Mouse (Mus musculus) liver, embryonic 13.5 days (tissue): ENCODE results near the gene Atg7. TPM values are rescaled to one million over a fixed set of nuclear protein-coding genes. Genes with fewer than 3 reads are reported as not detected.
A peak's percentile ranks its signal among the peaks of the same experiment; 100 is the strongest.

Experiments used
- ATAC-seq: fragments of 200-750 bp; cut with Nextera tagmentation; 2 replicates; pipeline ENCODE4 v1.8.0; 2017; ENCODE audit warnings: low read depth, mild to moderate bottlenecking, moderate number of reproducible peaks, moderate library complexity
- DNase-seq: peaks from one replicate; pipeline ENCODE4 v3.0.0; 2022
- H3K27ac ChIP-seq: fragments of 300-500 bp; sonication (generic); 2 replicates; pipeline ENCODE4 v1.5.1; 2015; ENCODE audit warnings: moderate library complexity, mild to moderate bottlenecking, inconsistent platforms
- H3K27me3 ChIP-seq: fragments of 300-500 bp; sonication (generic); 2 replicates; pipeline ENCODE4 v1.6.1; 2015; ENCODE audit warnings: mild to moderate bottlenecking, inconsistent platforms
- H3K36me3 ChIP-seq: fragments of 300-500 bp; sonication (generic); 2 replicates; pipeline ENCODE4 v1.6.1; 2015; ENCODE audit warnings: mild to moderate bottlenecking, inconsistent platforms
- H3K4me1 ChIP-seq: fragments of 300-500 bp; sonication (generic); replicated peaks from 2 replicates; pipeline ENCODE4 v1.6.1; 2015; ENCODE audit warnings: inconsistent platforms
- H3K4me2 ChIP-seq: fragments of 300-500 bp; sonication (generic); 2 replicates; pipeline ENCODE4 v1.6.1; 2015; ENCODE audit warnings: inconsistent platforms, mild to moderate bottlenecking, moderate library complexity
- H3K4me3 ChIP-seq: fragments of 300-500 bp; sonication (generic); replicated peaks from 2 replicates; pipeline ENCODE4 v1.5.1; 2015; ENCODE audit warnings: mild to moderate bottlenecking, inconsistent platforms
- H3K9ac ChIP-seq: fragments of 300-500 bp; sonication (generic); 2 replicates; pipeline ENCODE4 v1.6.1; 2015; ENCODE audit warnings: mild to moderate bottlenecking, inconsistent platforms
- H3K9me3 ChIP-seq: fragments of 300-500 bp; sonication (generic); replicated peaks from 2 replicates; pipeline ENCODE4 v1.6.1; 2016; ENCODE audit warnings: inconsistent platforms
- WGBS: fragments of 180-500 bp; shearing (Covaris S2); methylation state at CpG from one replicate; pipeline ENCODE4 v1.1.7; 2015; ENCODE audit not compliant: insufficient replicate concordance; 5-methylcytosine and 5-hydroxymethylcytosine counted together
- polyA plus RNA-seq: library from polyadenylated mRNA; unstranded; fragments of >200 nt; fragmentation: Nextera tagmentation; extraction: Ambion mirVana; gene quantifications from 2 replicates; pipeline ENCODE4 v1.2.1, GENCODE M21; 2015

Gene Atg7
- polyA plus RNA-seq, 1 experiment from 2014 or later = 12.5 TPM

DNA sequence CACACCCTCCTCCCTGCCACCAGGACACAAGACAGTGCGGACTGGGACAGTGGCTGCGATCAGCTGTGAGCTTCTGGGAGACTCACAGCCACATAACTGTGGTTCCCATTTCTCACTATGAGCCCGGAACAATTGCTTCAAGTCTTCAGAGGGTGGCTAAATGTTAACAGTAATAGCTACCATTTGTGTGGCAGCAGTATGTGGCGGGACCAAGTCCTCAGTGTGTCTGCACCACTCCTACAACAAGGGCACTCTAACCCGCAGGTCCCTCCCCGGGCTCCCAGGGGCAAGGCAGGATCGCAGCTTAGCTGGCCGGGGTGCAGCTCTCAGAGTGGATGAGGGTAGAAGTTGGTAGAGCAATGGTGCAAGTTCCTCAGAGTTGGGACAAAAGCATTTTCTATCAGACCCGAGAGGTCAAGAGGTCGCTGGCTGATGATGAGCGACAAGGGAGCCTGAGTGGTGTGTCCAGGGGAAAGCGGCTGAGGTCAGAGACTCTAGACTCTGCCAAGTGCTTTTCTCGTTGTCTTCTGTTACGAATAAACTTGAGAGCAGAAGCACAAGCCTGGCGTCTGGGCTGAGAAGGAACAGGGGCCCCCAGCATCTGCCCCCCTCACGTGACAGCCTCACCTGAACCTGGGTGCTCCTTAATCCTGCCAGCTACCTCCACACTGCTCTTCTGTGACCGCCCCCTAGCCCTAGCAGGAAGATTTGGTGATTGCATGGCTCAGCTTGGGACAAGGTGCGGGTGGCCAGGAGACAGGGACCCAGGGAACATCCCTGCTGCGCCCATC, 231.4 kb downstream of the Atg7 start:
- ATAC-seq (peak; percentile 58), DNase-seq (peak; percentile 26)
- Histone ChIP-seq H3K36me3 (peaks cover 7% of the 10 kb centered on the region; the same call in 1 of the 2 replicates), H3K4me1 (peaks cover 82% of the 10 kb centered on the region), H3K4me2 (peak overlapping the region; percentile 85), H3K27me3 (no peaks in the 10 kb centered on the region), H3K27ac (peak overlapping the region; percentile 90), H3K4me3 (peak overlapping the region; percentile 64), H3K9ac (peak overlapping the region; percentile 77), H3K9me3 (no peaks in the 10 kb centered on the region)
- WGBS = 10% methylated on average over 19 of the region's 19 CpGs

DNA sequence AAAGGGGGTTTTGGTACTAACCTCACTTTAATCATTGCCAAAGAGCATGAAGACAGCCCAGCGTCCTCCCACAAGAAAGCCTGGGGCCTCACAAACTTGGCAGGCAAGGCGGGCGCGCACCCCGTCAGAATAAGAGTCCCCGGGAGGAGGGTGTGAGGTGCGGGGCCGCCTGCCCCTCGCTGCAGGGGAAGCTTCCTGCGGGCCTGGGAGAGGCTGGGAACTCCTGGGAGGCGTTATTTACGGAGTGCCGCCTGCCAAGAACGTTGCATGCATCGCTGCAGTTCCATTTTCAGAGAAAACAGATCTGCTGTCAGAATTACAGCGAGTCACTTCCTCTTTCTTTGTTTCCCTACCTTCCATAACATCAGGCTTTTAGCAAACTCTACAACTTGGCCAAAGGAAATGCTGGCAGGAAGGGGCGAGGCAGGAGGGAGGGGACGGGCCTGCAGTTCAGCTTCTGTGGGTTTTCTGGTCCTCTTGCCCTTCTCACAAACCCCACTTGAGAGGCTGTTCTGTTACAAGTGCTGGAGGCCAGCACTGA, 232.2 kb downstream of the Atg7 start:
- peak; percentile 78 for DNase-seq
- peak overlapping the region; percentile 85 for H3K4me2 ChIP-seq
- H3K9ac ChIP-seq = peak overlapping the region; percentile 77
- H3K4me1 ChIP-seq = peaks cover 84% of the 10 kb centered on the region
- ATAC-seq = peak; percentile 84
- peak overlapping the region; percentile 90 for H3K27ac ChIP-seq
- under 1% methylated on average over 18 of the region's 18 CpGs for WGBS
- peaks cover 7% of the 10 kb centered on the region; the same call in 1 of the 2 replicates for H3K36me3 ChIP-seq
- H3K27me3 ChIP-seq = no peaks in the 10 kb centered on the region
- H3K4me3 ChIP-seq = peak overlapping the region; percentile 64
- no peaks in the 10 kb centered on the region for H3K9me3 ChIP-seq

DNA sequence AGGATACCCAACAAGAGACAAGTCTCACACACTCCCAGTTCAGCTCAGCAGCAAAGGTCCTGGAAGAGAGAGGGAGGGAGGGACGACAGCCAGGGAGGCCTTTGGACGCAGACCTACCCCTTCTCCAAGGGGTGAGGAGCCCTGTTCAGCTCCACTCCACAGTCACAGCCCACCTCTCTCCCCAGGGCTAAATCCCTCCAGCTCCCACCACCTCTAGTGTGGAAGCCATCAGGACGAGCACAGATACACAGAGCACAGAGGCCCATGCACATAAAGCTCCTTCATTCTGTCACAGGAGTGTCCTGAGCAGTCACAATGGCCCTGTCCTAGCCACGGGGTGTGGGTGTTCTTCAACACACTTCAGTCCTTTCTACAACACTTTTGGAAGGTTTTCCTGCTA, 233.1 kb downstream of the Atg7 start:
- H3K27ac ChIP-seq = peak overlapping the region; percentile 90
- ATAC-seq (no peak), DNase-seq (no peak)
- no peak overlapping the region for H3K9ac ChIP-seq
- no peaks in the 10 kb centered on the region for H3K27me3 ChIP-seq
- WGBS = 45% methylated on average over 4 of the region's 4 CpGs
- H3K4me2 ChIP-seq = peak overlapping the region; percentile 85; the same call in 1 of the 2 replicates
- H3K36me3 ChIP-seq = peaks cover 5% of the 10 kb centered on the region; the same call in 1 of the 2 replicates
- no peaks in the 10 kb centered on the region for H3K9me3 ChIP-seq
- no peak overlapping the region for H3K4me3 ChIP-seq
- peaks cover 88% of the 10 kb centered on the region for H3K4me1 ChIP-seq

DNA sequence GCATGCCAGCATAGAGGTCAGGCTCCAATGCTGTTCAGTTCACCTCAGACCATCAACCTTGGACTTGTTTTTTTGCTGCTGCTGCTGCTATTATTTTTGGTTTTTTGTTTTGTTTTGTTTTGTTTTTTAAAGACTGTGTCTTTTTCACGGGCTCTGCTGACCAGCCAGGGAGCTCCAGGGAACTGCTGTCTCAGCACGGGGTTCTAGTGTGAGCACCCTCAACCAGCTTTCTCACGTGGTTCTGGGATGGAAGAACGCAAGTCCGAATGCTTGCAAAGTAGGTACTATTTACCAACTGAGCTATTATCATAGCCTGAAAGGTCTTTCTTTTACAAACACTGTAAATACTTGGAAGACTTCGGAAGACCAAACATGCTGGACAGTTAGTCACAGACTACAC, 233.6 kb downstream of the Atg7 start:
- H3K9me3 ChIP-seq = no peaks in the 10 kb centered on the region
- WGBS = 67% methylated on average over 6 of the region's 6 CpGs
- H3K27ac ChIP-seq = peak overlapping the region; percentile 90
- ATAC-seq (no peak), DNase-seq (no peak)
- no peak overlapping the region for H3K4me2 ChIP-seq
- H3K4me3 ChIP-seq = no peak overlapping the region
- H3K36me3 ChIP-seq = 0 out of 2 replicates have a peak, but pooled peaks cover under 1% of the 10 kb centered on the region
- no peak overlapping the region for H3K9ac ChIP-seq
- peaks cover 93% of the 10 kb centered on the region for H3K4me1 ChIP-seq
- H3K27me3 ChIP-seq = no peaks in the 10 kb centered on the region

DNA sequence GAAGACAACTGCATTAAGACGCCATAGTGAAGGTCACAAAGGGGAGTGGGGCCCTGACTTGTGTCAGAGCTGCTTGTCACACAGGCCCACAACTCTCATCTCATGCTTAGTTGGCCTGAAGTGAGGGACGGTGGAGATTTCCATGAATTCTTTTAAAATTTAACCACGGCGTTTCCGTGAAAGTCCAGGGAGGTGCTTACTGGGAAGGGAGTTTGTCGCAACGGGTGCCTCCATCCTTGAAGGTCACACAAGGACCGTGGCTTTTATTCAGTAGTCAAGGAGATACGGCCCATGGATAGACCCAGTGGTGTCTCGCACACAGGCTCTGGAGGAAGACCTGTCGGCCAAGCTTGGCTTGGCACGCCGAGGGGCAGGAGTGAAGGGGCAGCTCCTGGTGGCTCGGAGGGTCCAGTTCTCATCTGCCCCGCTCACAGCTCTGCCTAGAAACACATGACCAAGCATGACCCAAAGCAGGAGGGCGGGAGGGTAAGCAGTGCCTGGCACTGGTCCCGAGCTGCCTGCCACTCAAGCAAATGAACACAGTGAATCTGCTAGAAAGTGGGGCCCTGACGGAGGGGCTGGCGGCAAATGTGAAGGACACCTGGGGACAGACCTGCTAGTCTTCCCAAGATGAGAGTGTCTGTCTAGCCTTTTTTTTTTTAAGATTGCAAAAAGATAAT, 236.1 kb downstream of the Atg7 start:
- H3K9me3 ChIP-seq = no peaks in the 10 kb centered on the region
- no peaks in the 10 kb centered on the region for H3K36me3 ChIP-seq
- WGBS = 76% methylated on average over 19 of the region's 19 CpGs
- ATAC-seq (no peak), DNase-seq (no peak)
- H3K27ac ChIP-seq = peak overlapping the region; percentile 23; the same call in 1 of the 2 replicates
- no peak overlapping the region for H3K9ac ChIP-seq
- H3K4me2 ChIP-seq = no peak overlapping the region
- H3K27me3 ChIP-seq = no peaks in the 10 kb centered on the region
- H3K4me1 ChIP-seq = peaks cover 100% of the 10 kb centered on the region
- H3K4me3 ChIP-seq = no peak overlapping the region

DNA sequence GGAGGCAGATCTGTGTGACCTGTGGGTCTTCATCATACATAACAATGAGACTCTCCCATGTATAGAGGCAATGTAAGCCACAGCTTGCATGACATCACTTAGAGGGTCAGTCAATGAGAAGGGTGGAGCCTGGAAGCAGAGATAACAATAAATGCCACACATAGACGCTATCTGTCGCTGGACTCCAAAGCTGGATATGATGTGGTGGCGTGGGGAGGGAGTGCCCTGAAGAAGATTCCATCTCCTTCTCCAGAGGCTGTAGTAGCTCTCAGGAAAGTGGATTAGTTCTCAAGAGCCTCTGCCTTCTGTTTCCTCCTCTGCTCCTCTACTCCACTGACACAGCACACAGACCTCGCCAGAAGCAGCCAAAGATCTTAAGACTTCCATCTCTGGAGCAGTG, 237.9 kb downstream of the Atg7 start:
- no peaks in the 10 kb centered on the region for H3K9me3 ChIP-seq
- 23% methylated on average over 4 of the region's 4 CpGs for WGBS
- no peak overlapping the region for H3K9ac ChIP-seq
- DNase-seq = no peak
- no peak overlapping the region for H3K4me3 ChIP-seq
- no peaks in the 10 kb centered on the region for H3K27me3 ChIP-seq
- H3K4me1 ChIP-seq = peaks cover 88% of the 10 kb centered on the region
- ATAC-seq = no peak
- H3K36me3 ChIP-seq = peaks cover 5% of the 10 kb centered on the region
- peak overlapping the region; percentile 2; the same call in 1 of the 2 replicates for H3K27ac ChIP-seq
- no peak overlapping the region for H3K4me2 ChIP-seq

DNA sequence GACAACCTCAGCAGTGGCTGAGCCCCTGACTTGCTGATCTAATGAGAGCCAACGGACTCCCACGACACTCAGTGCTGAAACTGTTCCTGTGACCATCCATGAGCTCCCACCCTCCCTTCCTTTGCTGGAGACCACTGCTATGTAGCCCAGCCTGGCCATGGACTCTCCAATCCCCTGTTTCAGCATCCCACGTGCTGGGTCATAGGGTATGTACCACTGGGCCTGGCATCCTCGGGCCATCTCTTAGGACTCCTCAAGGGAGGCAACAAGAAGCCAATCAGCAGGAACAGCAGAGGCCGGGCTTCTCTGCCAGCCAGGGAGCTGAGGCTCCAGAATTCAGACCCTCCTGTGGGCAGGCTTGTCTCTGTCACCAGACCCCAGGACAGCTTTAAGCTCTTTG, 239.3 kb downstream of the Atg7 start:
- Histone ChIP-seq H3K27ac (peak overlapping the region; percentile 71; the same call in 1 of the 2 replicates), H3K36me3 (peaks cover 9% of the 10 kb centered on the region), H3K9ac (peak overlapping the region; percentile 7; the same call in 1 of the 2 replicates), H3K9me3 (no peaks in the 10 kb centered on the region), H3K4me2 (0 out of 2 replicates have a peak overlapping the region, but pooled peaks have one; percentile 33), H3K4me1 (peaks cover 88% of the 10 kb centered on the region), H3K4me3 (no peak overlapping the region), H3K27me3 (no peaks in the 10 kb centered on the region)
- DNase-seq (no peak), ATAC-seq (no peak)
- 75% methylated on average over 5 of the region's 5 CpGs for WGBS

DNA sequence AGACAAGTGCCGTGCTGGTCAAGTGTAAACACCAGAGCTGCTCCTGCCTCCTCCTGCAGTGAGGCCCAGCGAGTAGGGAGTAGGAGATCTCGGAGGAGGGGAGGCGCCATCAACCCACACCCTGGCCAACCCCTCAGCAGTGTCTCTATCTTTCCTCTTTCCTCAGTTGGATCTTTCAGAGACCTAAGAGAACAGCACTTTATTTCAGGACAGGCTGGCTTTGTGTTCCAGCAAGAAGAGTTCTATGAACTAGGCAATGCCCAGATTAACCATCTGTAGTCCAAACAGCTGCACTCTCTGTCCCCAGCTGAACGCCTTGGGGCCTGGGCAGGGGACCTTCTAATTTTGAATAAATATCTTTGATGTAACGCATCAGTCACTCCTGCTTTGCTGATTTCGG, 239.8 kb downstream of the Atg7 start:
- Histone ChIP-seq H3K27ac (peak overlapping the region; percentile 71), H3K4me3 (no peak overlapping the region), H3K27me3 (no peaks in the 10 kb centered on the region), H3K36me3 (peaks cover 10% of the 10 kb centered on the region), H3K9ac (peak overlapping the region; percentile 7; the same call in 1 of the 2 replicates), H3K9me3 (no peaks in the 10 kb centered on the region), H3K4me2 (peak overlapping the region; percentile 33), H3K4me1 (peaks cover 88% of the 10 kb centered on the region)
- ATAC-seq (peak; percentile 61), DNase-seq (no peak)
- WGBS = 42% methylated on average over 7 of the region's 7 CpGs

DNA sequence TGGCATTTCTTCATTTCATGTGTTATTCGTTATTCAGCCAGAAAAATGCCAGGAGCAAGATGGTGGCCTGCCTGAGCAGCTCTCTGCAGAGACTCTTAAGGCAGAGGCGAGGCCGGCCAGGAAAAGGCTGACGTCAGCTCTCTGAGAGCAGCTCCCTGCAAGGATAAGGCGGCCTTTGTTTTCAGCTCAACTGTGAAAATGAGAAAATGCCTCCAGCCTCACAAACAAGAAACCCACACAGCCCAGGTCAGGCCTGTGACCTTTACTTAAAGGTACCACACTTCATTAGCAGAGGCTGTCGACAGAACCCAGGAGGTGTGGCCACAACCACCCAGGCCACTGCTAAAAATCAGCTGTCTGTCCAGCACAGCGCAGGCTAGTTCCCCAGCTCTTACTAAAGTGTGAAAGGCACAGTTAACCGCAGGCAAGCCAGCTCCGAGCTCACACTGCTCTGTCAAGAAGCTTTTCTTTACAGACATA, 240.4 kb downstream of the Atg7 start:
- Histone ChIP-seq H3K4me3 (no peak overlapping the region), H3K36me3 (peaks cover 13% of the 10 kb centered on the region), H3K27ac (peak overlapping the region; percentile 71), H3K9me3 (no peaks in the 10 kb centered on the region), H3K9ac (peak overlapping the region; percentile 49), H3K27me3 (no peaks in the 10 kb centered on the region), H3K4me2 (peak overlapping the region; percentile 33), H3K4me1 (peaks cover 86% of the 10 kb centered on the region)
- WGBS = 20% methylated on average over 9 of the region's 9 CpGs
- ATAC-seq (peak; percentile 47; the same call in 1 of the 2 replicates), DNase-seq (peak; percentile 51)

DNA sequence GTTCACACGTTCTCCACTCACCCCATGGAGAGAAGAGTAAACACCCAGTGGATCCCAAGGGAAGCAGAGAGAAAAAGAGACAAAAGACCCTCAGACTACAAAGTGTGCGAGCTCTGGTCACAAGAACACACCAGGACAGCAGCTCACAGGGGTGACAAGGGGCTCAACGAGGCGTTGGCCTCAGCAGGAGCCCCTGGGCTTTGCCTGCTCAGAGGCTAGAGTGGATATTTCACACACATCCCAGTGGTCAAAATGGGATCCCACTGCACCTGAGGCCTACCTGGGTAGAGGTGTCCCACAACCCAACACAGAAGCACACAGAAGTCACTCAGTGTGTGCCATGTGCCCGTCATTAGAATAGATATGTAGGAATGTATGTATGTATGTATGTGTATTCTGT, 242.2 kb downstream of the Atg7 start:
- no peak for ATAC-seq
- no peak for DNase-seq
- Histone ChIP-seq H3K9ac (no peak overlapping the region), H3K4me3 (no peak overlapping the region), H3K4me2 (no peak overlapping the region), H3K27ac (no peak overlapping the region), H3K27me3 (no peaks in the 10 kb centered on the region), H3K4me1 (peaks cover 78% of the 10 kb centered on the region), H3K36me3 (peaks cover 19% of the 10 kb centered on the region), H3K9me3 (no peaks in the 10 kb centered on the region)
- WGBS = 74% methylated on average over 5 of the region's 5 CpGs

DNA sequence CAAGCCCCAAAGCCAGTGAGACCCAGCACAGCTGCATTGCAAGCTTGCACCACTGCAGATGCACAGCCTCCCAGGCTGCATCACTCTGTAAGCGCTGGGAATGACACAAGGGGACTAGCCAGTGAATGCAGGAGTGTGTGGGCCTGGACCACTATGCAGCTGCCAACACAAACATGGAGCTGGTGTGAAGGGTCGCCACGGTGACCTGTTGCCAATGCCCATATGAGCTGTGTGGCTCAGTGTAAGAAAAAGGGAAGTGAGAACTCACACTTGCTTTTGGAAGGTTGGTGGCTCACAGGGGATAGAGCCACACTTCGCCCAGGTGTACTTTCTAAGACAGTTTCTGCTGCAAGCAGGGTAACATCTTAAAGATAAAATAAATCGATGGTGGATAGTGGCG, 243.1 kb downstream of the Atg7 start:
- no peak for DNase-seq
- Histone ChIP-seq H3K4me1 (peaks cover 78% of the 10 kb centered on the region), H3K9me3 (no peaks in the 10 kb centered on the region), H3K9ac (no peak overlapping the region), H3K4me3 (no peak overlapping the region), H3K27me3 (no peaks in the 10 kb centered on the region), H3K27ac (no peak overlapping the region), H3K4me2 (no peak overlapping the region), H3K36me3 (peaks cover 21% of the 10 kb centered on the region)
- WGBS = 72% methylated on average over 6 of the region's 6 CpGs
- no peak for ATAC-seq
